Mouse (Mus musculus): ENCODE results near the gene Pald1.

The Pald1 gene

GRCm38 (mm10) chr10:61334545-61334944 lies 48.8 kb downstream of the Pald1 start:
- no peak for DNase-seq (ENCODE audit: low spot score)

- no peak for DNase-seq (ENCODE audit: low spot score)
Measured at GRCm38 (mm10) chr10:61331046-61331445, 52.3 kb downstream of the Pald1 start.

- no peak for DNase-seq (ENCODE audit: low spot score)
Measured at GRCm38 (mm10) chr10:61328927-61329326, 54.4 kb downstream of the Pald1 start.

- DNase-seq (ENCODE audit: low spot score), result no peak
Measured at GRCm38 (mm10) chr10:61327545-61327944, 55.8 kb downstream of the Pald1 start.

- no peak for DNase-seq (ENCODE audit: low spot score)
Measured at GRCm38 (mm10) chr10:61325782-61326328, 57.5 kb downstream of the Pald1 start.

- DNase-seq (ENCODE audit: low spot score), result no peak
Measured at GRCm38 (mm10) chr10:61324717-61325116, 58.6 kb downstream of the Pald1 start.

- no peak for DNase-seq (ENCODE audit: low spot score)
Measured at GRCm38 (mm10) chr10:61318527-61318926, 64.8 kb downstream of the Pald1 start.

- DNase-seq (ENCODE audit: low spot score), result no peak
Measured at GRCm38 (mm10) chr10:61315324-61315880, 67.9 kb downstream of the Pald1 start.

GRCm38 (mm10) chr10:61313750-61314149 lies 69.6 kb downstream of the Pald1 start:
- no peak for DNase-seq (ENCODE audit: low spot score)

- no peak for DNase-seq (ENCODE audit: low spot score)
Measured at GRCm38 (mm10) chr10:61312754-61313153, 70.6 kb downstream of the Pald1 start.

GRCm38 (mm10) chr10:61312159-61312558 lies 71.2 kb downstream of the Pald1 start:
- no peak for DNase-seq (ENCODE audit: low spot score)

GRCm38 (mm10) chr10:61308706-61309320 lies 74.5 kb downstream of the Pald1 start:
- no peak for DNase-seq (ENCODE audit: low spot score)

- DNase-seq (ENCODE audit: low spot score), result no peak
Measured at GRCm38 (mm10) chr10:61305928-61306590, 77.3 kb downstream of the Pald1 start.

- DNase-seq (ENCODE audit: low spot score), result no peak
Measured at GRCm38 (mm10) chr10:61304046-61304445, 79.3 kb downstream of the Pald1 start.

GRCm38 (mm10) chr10:61300996-61301395 lies 82.3 kb downstream of the Pald1 start:
- no peak for DNase-seq (ENCODE audit: low spot score)

GRCm38 (mm10) chr10:61297477-61297876 lies 85.9 kb downstream of the Pald1 start, which contains the start of gene Prf1:
Gene Prf1 (plus strand): TSS chr10:61297833.
- no peak for DNase-seq (ENCODE audit: low spot score)

- DNase-seq (ENCODE audit: low spot score), result no peak
Measured at GRCm38 (mm10) chr10:61296713-61297445, 86.5 kb downstream of the Pald1 start.

GRCm38 (mm10) chr10:61294242-61294641 lies 89.1 kb downstream of the Pald1 start:
- DNase-seq (ENCODE audit: low spot score), result no peak

GRCm38 (mm10) chr10:61290479-61290878 lies 92.9 kb downstream of the Pald1 start:
- DNase-seq (ENCODE audit: low spot score), result no peak

- DNase-seq (ENCODE audit: low spot score), result no peak
Measured at GRCm38 (mm10) chr10:61290016-61290415, 93.3 kb downstream of the Pald1 start.

- no peak for DNase-seq (ENCODE audit: low spot score)
Measured at GRCm38 (mm10) chr10:61286246-61286645, 97.1 kb downstream of the Pald1 start.

- DNase-seq (ENCODE audit: low spot score), result no peak
Measured at GRCm38 (mm10) chr10:61285271-61285670, 98.1 kb downstream of the Pald1 start.

Measured in retina, embryonic 14.5 days (tissue).